Mouse (Mus musculus) left cerebral cortex, postnatal 10 days (tissue): ENCODE measurements around the gene Glra4. TPM values are rescaled to one million over a fixed set of nuclear protein-coding genes. Genes with fewer than 3 reads are reported as not detected.

Source experiments
- DNase-seq, 2 experiments: peaks; one replicate each; pipeline ENCODE4 v3.0.0; 2021 to 2022; ENCODE audit warnings: low spot score in 2 of 2, mixed read lengths in 1 of 2; ENCODE audit errors: extremely low spot score in 1 of 2
- intact Hi-C: fragments of 180-260 bp; cut with DNase I; formaldehyde crosslinking; loops from one replicate; pipeline ENCODE4 v1.15.1; 2025
- total RNA-seq, 2 experiments: library from RNA; stranded (reverse); gene quantifications; 2 replicates each; pipeline ENCODE4 v1.2.3; 2021

Gene Glra4
- total RNA-seq = not detected

DNA sequence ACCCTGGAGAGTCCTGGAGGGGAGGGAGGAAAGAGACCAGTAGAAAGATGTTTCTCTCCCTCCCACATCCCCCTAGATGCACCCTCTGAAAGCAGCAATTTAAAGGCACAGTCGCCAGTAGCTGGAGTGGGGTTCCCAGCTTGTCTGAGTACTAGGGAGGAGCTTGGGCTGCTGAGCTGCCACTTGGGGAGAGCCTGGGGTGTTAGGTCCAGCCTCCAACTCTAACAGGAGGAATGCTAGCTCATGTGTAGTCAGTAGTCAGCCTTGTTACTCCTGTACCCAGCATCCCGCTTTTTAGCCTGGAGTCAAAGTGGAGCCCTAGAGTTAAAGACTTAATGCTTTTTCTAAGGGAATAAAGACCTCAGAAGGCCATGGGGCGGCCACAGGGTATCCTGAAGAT lies at the start of gene Glra4:
Gene Glra4, minus strand, starts transcription at position 101 of the 400 bp plus-strand sequence.
- no peak for DNase-seq
- intact Hi-C loops = no loop called here

DNA sequence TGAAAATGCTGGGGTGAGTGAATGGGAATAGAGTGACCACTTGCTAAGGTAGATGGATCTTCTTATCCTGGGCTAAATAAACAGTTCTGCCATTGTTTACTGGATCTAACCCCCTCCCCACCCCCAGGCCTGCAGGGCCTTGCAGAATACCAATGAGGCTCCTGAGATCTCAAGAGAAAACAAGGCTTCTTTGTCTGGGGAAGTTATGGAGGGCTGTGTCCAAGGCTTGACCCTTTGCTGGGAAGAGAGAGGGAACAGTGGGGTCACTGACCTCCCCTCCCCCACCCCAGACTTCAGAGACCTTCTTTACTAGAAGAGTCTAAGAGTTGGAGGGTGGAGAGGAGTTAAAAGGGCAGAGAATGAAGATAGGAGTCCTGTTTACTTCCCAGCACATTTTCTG lies 48.7 kb upstream of the Glra4 start:
- DNase-seq = no peak
- intact Hi-C loops = no loop called here

DNA sequence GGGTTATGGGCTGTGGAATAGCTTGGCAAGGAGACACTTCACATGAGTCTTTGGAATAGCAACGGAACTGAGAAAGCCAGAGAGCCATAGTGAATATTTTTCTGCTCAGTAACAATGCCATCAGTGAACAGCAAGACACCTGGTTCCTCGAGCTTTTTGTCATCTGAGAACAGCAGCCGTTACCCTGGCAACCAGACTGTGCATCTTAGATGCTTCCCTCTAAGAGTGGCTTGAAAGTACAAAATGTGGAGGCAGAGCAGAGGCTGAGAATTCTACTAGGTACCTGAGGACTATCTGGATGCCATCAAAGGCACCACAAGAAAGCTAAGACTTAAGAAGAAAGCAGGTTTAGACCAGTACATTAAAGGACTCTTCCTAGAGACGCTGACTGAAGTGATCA lies 45.1 kb upstream of the Glra4 start:
- DNase-seq = no peak
- intact Hi-C loops = no loop called here

DNA sequence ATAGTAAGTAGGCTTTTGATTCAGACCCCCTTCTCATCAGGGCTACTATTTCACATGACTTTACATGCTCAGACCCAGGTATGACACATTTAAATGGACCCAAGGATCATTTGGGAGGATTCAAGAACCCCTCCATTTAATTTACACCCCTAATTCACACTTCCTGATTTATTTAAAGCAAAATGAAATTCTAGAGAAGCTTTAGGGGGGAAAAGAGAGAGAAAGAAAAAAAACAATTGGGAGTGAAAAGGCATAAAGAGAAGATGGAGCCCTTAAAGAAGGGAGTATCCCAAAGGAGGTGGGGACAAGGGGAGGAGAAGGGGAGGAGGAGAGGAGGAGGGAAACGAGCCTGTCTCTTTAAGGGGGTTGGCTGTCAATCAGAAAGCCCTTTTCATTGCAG lies 42.4 kb upstream of the Glra4 start, which contains the start of gene Plp1:
Gene Plp1, plus strand, starts transcription at position 301 of the 400 bp plus-strand sequence.
- DNase-seq = no peak
- intact Hi-C loops = loop anchor here (5.0 kb wide), 2 partner anchors 60 to 80 kb away; partner anchors contain the start of gene Morf4l2

DNA sequence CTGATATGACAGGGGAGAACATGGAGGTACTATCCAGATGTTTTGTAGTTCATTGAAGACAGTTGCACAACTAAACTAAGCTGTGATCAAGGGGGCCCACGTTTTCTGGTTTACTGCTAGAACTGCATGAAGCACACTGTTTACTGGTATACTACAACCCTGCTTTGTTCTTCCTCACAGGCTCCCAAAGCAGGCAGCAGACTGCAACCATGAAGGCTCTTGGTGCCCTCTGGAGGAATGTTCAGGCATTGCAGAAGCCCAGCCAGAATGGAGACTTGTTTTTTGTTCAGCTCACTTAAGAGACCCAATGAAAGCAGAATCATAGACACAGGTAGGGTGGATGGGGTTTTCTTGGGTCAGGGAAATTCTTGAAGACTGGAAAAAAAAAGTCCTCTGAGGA lies 40.3 kb upstream of the Glra4 start:
- intact Hi-C loops = loop anchor here (5.0 kb wide), 2 partner anchors 58 to 78 kb away; partner anchors contain the start of gene Morf4l2

DNA sequence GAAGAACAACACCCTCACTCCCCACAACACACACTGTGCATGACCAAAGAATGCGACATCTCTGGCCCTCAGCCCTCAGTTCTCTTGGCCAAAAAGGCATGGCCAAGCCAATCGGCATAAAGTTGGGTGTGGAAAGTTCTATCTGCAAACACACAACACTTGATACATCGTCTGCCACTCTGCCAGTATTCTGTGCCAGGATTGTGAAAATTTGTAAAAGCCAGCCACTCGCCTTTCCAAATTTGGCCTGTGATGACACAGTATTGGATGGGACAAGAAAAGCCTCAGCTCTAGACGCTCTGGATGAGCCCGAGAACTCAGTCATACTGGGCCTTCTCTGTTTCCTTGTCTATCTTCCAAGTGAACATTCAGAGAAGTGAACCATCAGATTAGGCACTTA lies 39.8 kb upstream of the Glra4 start:
- DNase-seq = no peak

More for the DNA sequence above, 40.3 kb upstream of the Glra4 start:
- DNase-seq = peak; percentile 63 to 65

DNA sequence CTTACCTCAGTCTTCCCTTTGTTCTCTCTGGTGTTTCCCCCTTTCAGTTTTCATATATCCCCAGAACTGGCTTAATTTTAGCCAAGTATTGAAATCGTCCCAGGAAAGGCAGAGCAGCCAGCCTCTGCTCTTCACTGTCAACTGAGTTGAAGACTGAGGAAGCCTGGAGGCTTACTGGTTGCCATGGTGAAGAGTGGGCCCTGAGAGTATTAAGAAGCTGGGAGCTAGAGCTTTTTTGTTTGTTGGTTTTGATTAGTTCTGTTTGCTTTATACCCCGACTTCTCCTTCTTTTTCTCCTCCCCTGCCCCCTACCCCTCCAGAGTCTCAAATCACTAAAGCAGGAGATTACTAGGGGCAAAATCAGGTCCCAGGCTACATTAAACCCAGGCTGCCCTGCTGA lies 17.3 kb upstream of the Glra4 start:
- intact Hi-C loops = no loop called here
- DNase-seq = no peak

More for the DNA sequence above, 39.8 kb upstream of the Glra4 start:
- intact Hi-C loops = loop anchor here (5.0 kb wide), 2 partner anchors 57 to 77 kb away; partner anchors contain the start of gene Morf4l2

DNA sequence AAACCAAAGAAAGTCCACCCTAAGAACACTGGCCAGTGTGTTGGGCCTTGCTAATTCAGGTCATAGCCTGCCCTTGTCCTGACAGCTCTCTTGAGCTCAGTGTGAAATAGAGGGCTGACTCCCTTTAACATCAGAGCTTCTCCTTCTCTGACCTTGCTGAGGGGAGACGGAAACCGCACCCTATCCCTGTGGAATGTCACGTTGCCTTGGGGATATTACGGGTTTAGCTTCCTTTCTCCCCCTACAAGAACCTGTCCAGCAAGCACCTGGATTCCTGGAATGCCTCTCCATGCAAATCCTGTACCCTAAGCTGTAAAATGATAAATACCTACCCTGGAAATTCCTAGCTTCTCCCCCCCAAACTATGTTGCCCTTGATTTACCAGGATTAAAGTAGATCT lies 9.5 kb upstream of the Glra4 start:
- no peak for DNase-seq
- intact Hi-C loops = no loop called here

DNA sequence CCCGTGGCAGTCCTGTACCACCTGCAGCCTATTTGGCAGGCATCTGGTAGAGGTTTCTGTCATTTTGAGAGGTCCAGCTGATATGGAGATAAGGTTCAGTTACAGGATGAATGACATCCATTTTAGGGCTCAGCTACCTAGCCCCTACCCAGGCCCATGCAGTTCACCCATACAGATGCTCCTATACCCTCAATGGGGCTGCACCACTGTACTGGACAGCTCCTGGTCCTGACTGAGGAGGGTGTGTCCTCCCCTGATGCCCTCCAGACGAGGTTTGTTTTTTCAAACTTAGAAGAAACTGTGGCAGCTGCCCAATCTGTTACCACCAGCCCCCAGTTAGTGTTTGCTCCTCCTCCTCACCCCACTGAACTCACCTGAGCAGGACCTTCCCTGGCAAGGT lies 679 bp downstream of the Glra4 start:
- intact Hi-C loops = no loop called here
- no peak for DNase-seq

DNA sequence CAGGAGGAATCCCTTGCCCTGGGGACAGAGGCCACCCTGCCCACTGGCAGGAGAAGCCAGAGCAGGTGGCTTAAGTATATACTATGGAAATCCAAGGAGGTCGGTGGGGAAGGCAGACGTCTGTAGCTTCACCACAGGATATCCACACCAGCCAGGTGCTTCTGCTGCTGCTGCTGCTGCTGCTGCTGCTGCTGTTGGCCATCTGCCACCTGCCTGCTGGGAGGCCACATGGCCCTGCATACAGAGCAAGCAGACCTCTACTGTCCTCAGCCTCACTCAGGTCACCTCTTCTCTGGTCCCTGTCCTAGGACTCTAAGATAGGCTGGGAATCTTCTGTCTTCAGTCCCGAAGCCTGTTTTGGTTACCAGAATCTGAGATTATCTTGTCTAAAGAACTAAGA lies 1.9 kb downstream of the Glra4 start:
- peak in 1 of 2 experiments; percentile 18 for DNase-seq
- intact Hi-C loops = no loop called here

DNA sequence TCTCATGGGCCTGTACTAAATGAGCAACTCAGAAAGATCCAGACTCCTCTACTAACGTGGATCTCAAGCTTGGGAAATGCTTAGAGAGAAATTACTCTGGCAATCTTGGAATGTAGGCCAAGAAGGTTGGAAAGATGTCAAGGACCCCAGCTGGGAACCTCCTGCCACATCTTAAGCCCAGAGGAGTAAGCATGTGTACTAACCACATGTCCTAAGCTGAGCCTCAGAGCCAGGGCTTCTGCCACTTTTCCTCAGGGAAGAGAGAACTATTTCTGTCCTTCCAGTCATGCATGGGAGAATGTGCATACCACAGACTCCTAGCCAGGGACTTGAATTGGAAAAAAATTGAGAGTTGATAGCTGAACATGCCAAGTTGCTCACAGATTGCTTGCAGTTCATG lies 6.9 kb downstream of the Glra4 start:
- no peak for DNase-seq
- intact Hi-C loops = no loop called here

DNA sequence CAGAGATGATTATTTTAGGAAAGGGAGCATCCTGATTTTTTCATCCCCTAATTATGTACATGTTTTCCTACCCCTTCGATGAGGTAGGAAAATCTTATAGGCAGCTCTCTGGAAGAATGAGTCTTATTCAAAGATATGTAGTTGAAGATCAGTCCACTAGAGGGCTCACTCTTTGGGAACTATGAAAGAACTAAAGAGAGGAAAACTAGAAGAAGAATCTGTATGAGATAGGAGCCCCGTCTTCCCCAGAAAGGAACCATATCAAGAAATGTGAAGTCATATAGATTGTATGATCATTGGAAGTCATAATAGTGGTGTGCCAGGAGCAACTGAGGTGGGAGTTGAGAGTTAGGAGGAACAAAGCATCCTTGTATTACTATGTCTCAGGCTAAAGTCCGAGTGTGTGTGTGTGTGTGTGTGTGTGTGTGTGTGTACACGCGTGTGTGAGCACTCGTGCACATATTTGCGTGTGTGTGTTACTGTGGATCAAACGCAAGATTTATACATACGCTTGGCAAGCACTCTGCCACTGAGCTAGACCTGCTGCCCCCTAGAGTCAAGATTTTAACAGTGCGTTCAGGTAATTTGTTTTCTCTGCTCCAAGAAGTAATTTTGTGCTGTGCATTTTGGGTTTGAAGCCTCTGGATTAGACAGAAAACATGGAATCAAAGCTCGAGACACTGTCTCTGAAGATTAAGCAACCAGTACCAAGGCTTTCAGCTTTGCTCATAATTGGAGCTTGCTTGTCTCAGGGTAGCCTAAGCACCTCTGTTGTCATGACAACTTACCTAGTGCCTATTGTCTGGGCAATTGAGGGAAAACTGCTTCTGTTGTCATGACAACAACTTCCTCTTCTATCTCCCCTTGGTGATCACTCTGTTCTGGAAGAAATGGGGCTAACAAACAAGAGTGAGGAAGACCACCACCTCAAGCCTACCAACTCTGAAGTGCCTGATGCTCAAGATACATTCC lies 18.6 kb downstream of the Glra4 start:
- peak in 1 of 2 experiments; percentile 21 for DNase-seq
- intact Hi-C loops = loop anchor here (5.0 kb wide), 1 partner anchor 61 kb away; the partner anchor contains the start of gene Plp1

DNA sequence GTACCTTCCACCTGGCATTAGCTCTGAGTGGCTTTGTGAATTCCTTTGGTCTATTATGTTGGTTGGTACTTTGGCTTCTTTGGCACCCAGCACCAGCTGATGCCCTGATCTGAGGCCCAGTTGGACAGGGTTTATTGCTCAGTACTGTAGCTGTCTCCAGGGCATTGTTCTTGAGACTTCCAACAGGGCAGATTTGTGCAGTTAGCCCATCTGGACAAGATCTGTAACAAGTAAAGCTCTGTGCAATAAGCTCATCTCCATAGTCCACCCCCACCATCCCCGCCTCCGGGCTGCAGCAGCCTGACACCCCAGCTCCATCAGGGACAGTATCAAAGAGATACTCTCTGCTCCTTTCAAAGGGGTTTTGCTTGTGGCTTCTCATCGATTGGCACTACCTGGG lies 24.5 kb downstream of the Glra4 start:
- intact Hi-C loops = no loop called here
- no peak for DNase-seq

DNA sequence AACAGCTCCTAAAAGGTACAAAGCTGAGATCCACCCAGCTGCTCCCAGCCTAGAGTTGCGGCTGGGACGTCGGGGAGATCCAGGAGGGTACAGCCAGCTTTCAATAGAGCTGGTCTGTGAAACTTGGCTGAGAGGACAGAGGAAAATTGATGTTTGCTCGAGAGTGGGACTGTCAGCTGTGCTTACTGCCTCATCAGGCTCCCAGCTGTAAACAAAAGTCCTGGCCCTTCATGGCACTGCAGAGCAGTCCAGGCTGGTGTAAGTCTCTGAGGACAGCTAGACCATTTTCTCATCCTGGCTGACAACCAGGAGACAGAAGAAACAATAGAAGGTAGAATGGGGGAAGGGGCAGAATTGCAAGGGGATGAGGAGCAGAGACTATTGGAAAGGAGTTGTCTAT lies 30.6 kb downstream of the Glra4 start:
- intact Hi-C loops = loop anchor here (10.0 kb wide), 2 partner anchors 245 to 395 kb away; partner anchors contain the start of gene Zcchc18
- no peak for DNase-seq

DNA sequence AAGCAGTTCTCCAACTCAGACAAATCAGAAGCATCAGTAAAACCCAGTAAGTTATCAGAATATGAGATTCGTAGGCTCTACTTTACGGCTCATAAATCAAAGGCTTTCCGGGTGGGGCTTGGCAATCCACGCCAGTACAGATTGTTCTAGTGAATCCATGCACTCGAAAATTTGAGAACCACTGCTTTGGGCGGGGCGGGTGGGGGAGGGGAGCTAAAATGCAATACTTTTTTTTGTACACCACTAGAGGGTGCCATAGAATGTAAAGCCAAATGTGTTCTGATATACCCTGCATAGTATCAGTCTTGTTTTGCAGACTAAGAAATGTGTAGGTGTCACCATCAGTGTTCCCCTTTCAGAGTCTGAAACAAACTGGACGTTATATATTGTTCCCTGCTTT lies 35.3 kb downstream of the Glra4 start:
- intact Hi-C loops = loop anchor here (5.0 to 10.0 kb wide), 5 partner anchors 78 to 400 kb away; partner anchors contain the start of genes Plp1 and Zcchc18
- DNase-seq = no peak

DNA sequence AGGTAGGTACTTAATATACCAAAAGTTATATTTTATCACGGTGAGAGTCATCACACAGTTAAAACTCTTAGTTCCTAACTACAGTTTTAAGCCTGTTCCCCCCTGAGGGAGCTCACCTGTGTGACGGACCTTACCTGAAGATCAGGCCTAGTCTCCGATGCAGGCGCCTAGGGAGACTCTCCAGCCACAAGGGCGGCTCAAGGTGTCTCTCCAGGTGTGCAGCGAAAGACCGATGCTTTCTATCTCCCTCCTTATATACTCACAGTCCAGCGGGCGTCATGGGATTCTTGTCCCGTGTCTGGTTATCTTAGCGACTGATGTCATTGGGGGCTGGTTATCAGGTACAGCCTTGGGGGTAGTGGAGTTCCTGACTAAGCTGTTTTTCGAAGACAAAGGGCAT lies 36.5 kb downstream of the Glra4 start, which contains the start of gene Morf4l2:
Gene Morf4l2, minus strand, starts transcription at position 232 of the 400 bp plus-strand sequence.
- intact Hi-C loops = loop anchor here (5.0 to 10.0 kb wide), 5 partner anchors 79 to 401 kb away; partner anchors contain the start of genes Plp1 and Zcchc18
- peak in 1 of 2 experiments; percentile 14 for DNase-seq

DNA sequence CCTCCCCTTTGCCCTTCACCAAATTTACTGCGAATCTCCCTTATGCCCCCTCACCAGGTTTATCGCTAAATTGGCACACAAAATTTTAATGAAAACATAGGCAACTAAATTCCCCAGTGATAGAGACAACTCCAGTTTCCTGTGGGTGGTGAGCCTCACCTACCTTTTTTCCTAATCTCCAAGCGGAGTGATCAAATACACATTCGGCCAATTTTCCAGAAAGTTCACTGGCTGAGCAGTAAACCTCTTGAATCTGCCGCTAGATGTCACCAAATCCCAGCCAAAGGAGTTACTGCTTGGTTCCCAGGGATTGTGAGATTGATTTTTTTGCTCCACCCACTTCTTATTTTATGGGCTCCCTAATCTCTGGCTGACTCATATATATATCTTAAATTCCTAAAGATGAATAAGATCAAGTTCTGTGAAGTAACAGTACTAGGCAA lies 37.3 kb downstream of the Glra4 start:
- peak; percentile 54 to 55 for DNase-seq
- intact Hi-C loops = loop anchor here (5.0 to 10.0 kb wide), 5 partner anchors 80 to 402 kb away; partner anchors contain the start of genes Plp1 and Zcchc18

DNA sequence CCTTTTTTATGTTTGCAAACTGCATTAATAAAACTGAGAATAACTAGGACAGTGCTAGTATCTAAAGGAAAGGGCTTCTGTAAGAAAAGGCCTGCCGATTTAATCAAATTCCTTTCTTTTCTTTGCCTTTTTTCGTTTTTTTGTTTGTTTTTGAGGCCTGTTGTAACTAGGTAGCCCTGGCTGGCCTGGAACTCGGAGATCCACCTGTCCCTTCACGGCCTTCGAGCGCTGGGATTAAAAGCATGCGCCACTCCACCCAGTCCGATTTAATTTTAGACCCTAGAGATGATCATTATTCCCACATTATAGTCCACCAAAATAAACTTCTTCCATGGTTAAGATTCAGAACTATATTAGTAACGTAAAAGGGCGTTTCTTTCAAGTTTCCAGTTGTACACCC lies 37.7 kb downstream of the Glra4 start:
- intact Hi-C loops = loop anchor here (5.0 to 10.0 kb wide), 5 partner anchors 80 to 403 kb away; partner anchors contain the start of genes Plp1 and Zcchc18
- DNase-seq = no peak

DNA sequence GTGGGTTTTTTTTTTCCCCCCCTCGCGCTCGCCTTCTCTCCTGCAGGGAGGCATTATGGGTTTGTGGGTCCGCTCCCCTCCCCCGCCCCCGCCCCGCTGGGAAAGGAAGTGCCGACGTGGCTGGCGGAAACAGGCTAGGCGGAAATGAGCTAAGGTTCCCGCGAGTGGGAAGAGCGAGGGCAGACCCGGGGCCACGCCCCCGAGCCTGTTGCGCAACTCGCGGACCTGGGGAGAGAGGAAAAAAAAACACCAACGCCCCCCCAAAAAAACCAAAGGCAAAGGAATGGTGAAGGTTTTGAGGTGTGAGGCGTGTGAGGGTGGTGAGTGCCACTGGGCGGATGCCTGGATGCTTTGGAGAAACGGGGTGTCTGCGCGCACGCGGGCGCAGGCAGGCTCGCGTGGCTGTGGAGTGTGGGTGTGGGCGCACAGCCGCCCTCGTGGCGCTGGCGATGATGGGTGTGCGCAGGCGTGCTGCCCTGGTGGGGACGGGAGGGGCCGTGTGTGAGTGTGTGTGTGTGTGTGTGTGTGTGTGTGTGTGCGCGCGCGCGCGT lies 38.2 kb downstream of the Glra4 start:
- peak; percentile 65 to 90 for DNase-seq
- intact Hi-C loops = loop anchor here (5.0 to 10.0 kb wide), 5 partner anchors 81 to 403 kb away; partner anchors contain the start of genes Plp1 and Zcchc18
